Comparison of ENCODE assay signal across 7 mouse cellular contexts in genomic region chr5:65334788-65335187, GRCm38 (mm10). TPM values are rescaled to one million over a fixed set of nuclear protein-coding genes. Genes with fewer than 3 reads are reported as not detected.
DNase-seq lines count a peak whose midpoint lies in the region; ATAC-seq and TF ChIP-seq lines count a peak whose summit lies in the region.

No protein-coding gene starts in this region.

- H3K27ac ChIP-seq in neural tube, embryonic 11.5 days (ENCODE audit: low read depth, low read length) = no peak overlapping the region
- H3K27ac ChIP-seq in forebrain, embryonic 11.5 days (ENCODE audit: low read depth, low read length) = no peak overlapping the region; the same call in 1 of the 2 replicates
- H3K27ac ChIP-seq in limb, embryonic 14.5 days (replicated peaks; ENCODE audit: low read depth, low read length) = peak overlapping the region; percentile 89
- H3K27ac ChIP-seq in stomach, embryonic 15.5 days = peak overlapping the region; percentile 85; the same call in 1 of the 2 replicates

- H3K9me3 ChIP-seq in neural tube, embryonic 11.5 days (ENCODE audit: control insufficient read depth, low read length) = no peaks in the 10 kb centered on the region
- H3K9me3 ChIP-seq in forebrain, embryonic 11.5 days (ENCODE audit: control insufficient read depth, low read length) = no peaks in the 10 kb centered on the region
- H3K9me3 ChIP-seq in limb, embryonic 14.5 days (ENCODE audit: control insufficient read depth, low read length) = no peaks in the 10 kb centered on the region
- H3K9me3 ChIP-seq in stomach, embryonic 15.5 days = no peaks in the 10 kb centered on the region

- no peak for DNase-seq in neural tube, embryonic 11.5 days (ENCODE audit: low spot score)
- DNase-seq in neural tube, embryonic 10.5 days (ENCODE audit: extremely low spot score, low spot score) = no peak
- DNase-seq in forebrain, embryonic 11.5 days (ENCODE audit: low spot score) = no peak
- no peak for DNase-seq in limb, embryonic 14.5 days (ENCODE audit: low spot score)
- no peak for DNase-seq in thymus, postnatal 25 days
- DNase-seq in left cerebral cortex, adult 9 months (ENCODE audit: low spot score in 2 of 2) = no peak

- 16% methylated on average over 8 of the region's 8 CpGs for WGBS in neural tube, embryonic 11.5 days
- 19% methylated on average over 8 of the region's 8 CpGs for WGBS in forebrain, embryonic 11.5 days
- 11% methylated on average over 8 of the region's 8 CpGs for WGBS in limb, embryonic 14.5 days
- 1% methylated on average over 8 of the region's 8 CpGs for WGBS in stomach, embryonic 15.5 days

- H3K36me3 ChIP-seq in neural tube, embryonic 11.5 days (ENCODE audit: control insufficient read depth, insufficient read depth, low read length) = no peaks in the 10 kb centered on the region
- no peaks in the 10 kb centered on the region for H3K36me3 ChIP-seq in forebrain, embryonic 11.5 days (ENCODE audit: control insufficient read depth, insufficient read depth, low read length)
- H3K36me3 ChIP-seq in limb, embryonic 14.5 days (ENCODE audit: control insufficient read depth, insufficient read depth, low read length) = no peaks in the 10 kb centered on the region
- no peaks in the 10 kb centered on the region for H3K36me3 ChIP-seq in stomach, embryonic 15.5 days

- peak overlapping the region; percentile 75 for H3K9ac ChIP-seq in neural tube, embryonic 11.5 days (ENCODE audit: low read length)
- peak overlapping the region; percentile 93 for H3K9ac ChIP-seq in forebrain, embryonic 11.5 days (ENCODE audit: low read length)
- H3K9ac ChIP-seq in limb, embryonic 14.5 days (ENCODE audit: low read depth, low read length, severe bottlenecking) = peak overlapping the region; percentile 94
- H3K9ac ChIP-seq in stomach, embryonic 15.5 days = peak overlapping the region; percentile 73

- no peaks in the 10 kb centered on the region for H3K4me1 ChIP-seq in neural tube, embryonic 11.5 days (ENCODE audit: control insufficient read depth, insufficient read depth, low read length)
- 0 out of 2 replicates have a peak, but pooled peaks cover 2% of the 10 kb centered on the region for H3K4me1 ChIP-seq in forebrain, embryonic 11.5 days (replicated peaks; ENCODE audit: control insufficient read depth, insufficient read depth, low read length)
- no peaks in the 10 kb centered on the region; the same call in 1 of the 2 replicates for H3K4me1 ChIP-seq in limb, embryonic 14.5 days (ENCODE audit: control insufficient read depth, insufficient read depth, low read length)
- H3K4me1 ChIP-seq in stomach, embryonic 15.5 days = peaks cover 7% of the 10 kb centered on the region; the same call in 1 of the 2 replicates

- peak overlapping the region; percentile 74 for H3K4me3 ChIP-seq in neural tube, embryonic 11.5 days (ENCODE audit: low read depth, low read length)
- H3K4me3 ChIP-seq in forebrain, embryonic 11.5 days (ENCODE audit: low read depth, low read length) = peak overlapping the region; percentile 88
- H3K4me3 ChIP-seq in limb, embryonic 14.5 days (replicated peaks; ENCODE audit: low read length) = peak overlapping the region; percentile 83
- H3K4me3 ChIP-seq in stomach, embryonic 15.5 days (replicated peaks) = peak overlapping the region; percentile 85

- TF ChIP-seq POLR2A in limb, embryonic 14.5 days (IDR thresholded peaks at IDR 0.05; ENCODE audit: borderline replicate concordance, extremely low read depth, insufficient read depth, insufficient read length) = no peak

- peak overlapping the region; percentile 56 for H3K4me2 ChIP-seq in neural tube, embryonic 11.5 days (ENCODE audit: low read depth)
- peak overlapping the region; percentile 65 for H3K4me2 ChIP-seq in forebrain, embryonic 11.5 days (ENCODE audit: low read depth, low read length, severe bottlenecking)
- peak overlapping the region; percentile 57 for H3K4me2 ChIP-seq in limb, embryonic 14.5 days (replicated peaks; ENCODE audit: low read depth, low read length, severe bottlenecking)
- peak overlapping the region; percentile 73 for H3K4me2 ChIP-seq in stomach, embryonic 15.5 days

- ATAC-seq in neural tube, embryonic 11.5 days (ENCODE audit: insufficient read depth, low FRiP score, low TSS enrichment) = no peak
- no peak for ATAC-seq in forebrain, embryonic 11.5 days (replicated peaks; ENCODE audit: low FRiP score)
- no peak for ATAC-seq in limb, embryonic 14.5 days (ENCODE audit: low FRiP score, low read depth)
- no peak for ATAC-seq in stomach, embryonic 15.5 days (ENCODE audit: insufficient read depth, low FRiP score, low read depth)

- no peaks in the 10 kb centered on the region for H3K27me3 ChIP-seq in neural tube, embryonic 11.5 days (ENCODE audit: control insufficient read depth, insufficient read depth, low read length)
- H3K27me3 ChIP-seq in forebrain, embryonic 11.5 days (ENCODE audit: control insufficient read depth, insufficient read depth, low read length) = no peaks in the 10 kb centered on the region
- no peaks in the 10 kb centered on the region for H3K27me3 ChIP-seq in limb, embryonic 14.5 days (ENCODE audit: control insufficient read depth, insufficient read depth, low read length)
- H3K27me3 ChIP-seq in stomach, embryonic 15.5 days (replicated peaks) = no peaks in the 10 kb centered on the region

RNA-seq across cellular contexts. Expression of gene Rfc1, which starts 0.7 kb away (rescaled TPM):
- polyA plus RNA-seq in neural tube, embryonic 11.5 days (2014; fragmentation: Nextera tagmentation; extraction: Ambion mirVana) = 77.8 TPM in 2 replicates
- polyA plus RNA-seq in forebrain, embryonic 11.5 days (2014; fragmentation: Nextera tagmentation; extraction: Ambion mirVana) = 99.7 and 99.9 TPM in 2 replicates
- 40.1 and 50.1 TPM in 2 replicates for polyA plus RNA-seq in limb, embryonic 14.5 days (2012; rRNA removed)
- 92.1 and 99.1 TPM in 2 replicates for polyA plus RNA-seq in limb, embryonic 14.5 days (2014; fragmentation: Nextera tagmentation; extraction: Ambion mirVana)
- 84.8 and 87.7 TPM in 2 replicates for polyA plus RNA-seq in stomach, embryonic 15.5 days (2015; fragmentation: Nextera tagmentation; extraction: Ambion mirVana)

RNA-seq across cellular contexts. Expression of gene Klb, which starts 13.3 kb away (rescaled TPM):
- 0.08 TPM in 1 of 2 replicates, not detected in the other for polyA plus RNA-seq in neural tube, embryonic 11.5 days (2014; fragmentation: Nextera tagmentation; extraction: Ambion mirVana)
- polyA plus RNA-seq in forebrain, embryonic 11.5 days (2014; fragmentation: Nextera tagmentation; extraction: Ambion mirVana) = not detected in 2 replicates
- 0.05 and 0.11 TPM in 2 replicates for polyA plus RNA-seq in limb, embryonic 14.5 days (2012; rRNA removed)
- not detected in 2 replicates for polyA plus RNA-seq in limb, embryonic 14.5 days (2014; fragmentation: Nextera tagmentation; extraction: Ambion mirVana)
- 1.6 and 1.9 TPM in 2 replicates for polyA plus RNA-seq in stomach, embryonic 15.5 days (2015; fragmentation: Nextera tagmentation; extraction: Ambion mirVana)

RNA-seq across cellular contexts. Expression of gene Rpl9, which starts 56.5 kb away (rescaled TPM):
- 856 and 912 TPM in 2 replicates for polyA plus RNA-seq in neural tube, embryonic 11.5 days (2014; fragmentation: Nextera tagmentation; extraction: Ambion mirVana)
- polyA plus RNA-seq in forebrain, embryonic 11.5 days (2014; fragmentation: Nextera tagmentation; extraction: Ambion mirVana) = 874 and 891 TPM in 2 replicates
- 912 and 1,134 TPM in 2 replicates for polyA plus RNA-seq in limb, embryonic 14.5 days (2012; rRNA removed)
- polyA plus RNA-seq in limb, embryonic 14.5 days (2014; fragmentation: Nextera tagmentation; extraction: Ambion mirVana) = 1,325 and 1,347 TPM in 2 replicates
- polyA plus RNA-seq in stomach, embryonic 15.5 days (2015; fragmentation: Nextera tagmentation; extraction: Ambion mirVana) = 990 and 1,013 TPM in 2 replicates

RNA-seq across cellular contexts. Expression of gene Lias, which starts 56.5 kb away (rescaled TPM):
- 69.2 and 70.0 TPM in 2 replicates for polyA plus RNA-seq in neural tube, embryonic 11.5 days (2014; fragmentation: Nextera tagmentation; extraction: Ambion mirVana)
- polyA plus RNA-seq in forebrain, embryonic 11.5 days (2014; fragmentation: Nextera tagmentation; extraction: Ambion mirVana) = 67.5 and 70.0 TPM in 2 replicates
- polyA plus RNA-seq in limb, embryonic 14.5 days (2012; rRNA removed) = 27.9 and 36.8 TPM in 2 replicates
- 62.7 and 63.7 TPM in 2 replicates for polyA plus RNA-seq in limb, embryonic 14.5 days (2014; fragmentation: Nextera tagmentation; extraction: Ambion mirVana)
- 58.4 and 61.5 TPM in 2 replicates for polyA plus RNA-seq in stomach, embryonic 15.5 days (2015; fragmentation: Nextera tagmentation; extraction: Ambion mirVana)

Comparison
In these comparisons a context has a peak if more than half of its experiments do, and no peak if none do; other contexts are left out.
1. H3K27ac ChIP-seq: peak in limb, embryonic 14.5 days (single experiment) and stomach, embryonic 15.5 days (single experiment); none in neural tube, embryonic 11.5 days (single experiment) and forebrain, embryonic 11.5 days (single experiment).
2. Peak in every context shown above with its lines, with median percentiles within 50 percentile points of each other: H3K4me2 ChIP-seq, H3K4me3 ChIP-seq and H3K9ac ChIP-seq.